Mouse (Mus musculus): Measurements from ENCODE around the gene Rbm4.

DNA sequence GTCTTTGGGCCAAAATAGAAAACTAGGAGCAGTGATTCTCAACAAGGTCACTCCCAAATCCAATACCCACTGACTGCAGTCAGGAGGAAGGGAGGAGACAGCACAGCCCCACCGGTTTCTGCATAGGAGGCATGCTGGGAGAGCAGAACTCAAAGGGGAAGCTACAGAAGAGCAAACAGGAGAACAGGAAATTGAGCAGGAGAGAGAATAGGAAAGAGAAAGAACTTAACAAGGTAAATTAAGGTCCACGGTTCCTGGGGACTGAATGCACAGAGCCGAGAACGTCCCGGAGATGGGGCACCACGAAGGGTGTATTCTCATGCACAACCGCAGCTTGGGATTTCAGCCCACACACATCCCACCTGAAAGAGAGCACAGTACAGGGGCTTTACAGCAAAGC lies 8.5 kb downstream of the Rbm4 start:
- TF ChIP-seq POLR2A (IDR thresholded peaks at IDR 0.05; ENCODE audit: insufficient read depth, low read length): no peak
- TF ChIP-seq EP300 (IDR thresholded peaks at IDR 0.05; ENCODE audit: insufficient read depth, low read depth, low read length): no peak
